Mouse (Mus musculus) embryonic fibroblast, embryonic 13.5 days (primary cell): Measurements from ENCODE around the gene Csrnp1.

Experiments used
- CTCF ChIP-seq: IDR thresholded peaks from 2 replicates; pipeline ENCODE4 v1.5.1; 2011; ENCODE audit warnings: mild to moderate bottlenecking, control low read depth, low read length, moderate library complexity, borderline replicate concordance; ENCODE audit not compliant: insufficient read depth
- POLR2A ChIP-seq: IDR thresholded peaks from 2 replicates; pipeline ENCODE4 v1.6.1; 2011; ENCODE audit warnings: low read depth, mild to moderate bottlenecking, control low read depth, low read length, moderate library complexity

GRCm38 (mm10) chr9:119923462-119923861 is 61.0 kb downstream of the Csrnp1 start:
- no peak for TF ChIP-seq CTCF
- TF ChIP-seq POLR2A = no peak
